27 mouse cellular contexts compared by ENCODE assay signal in genomic region chr2:144301101-144301500, GRCm38 (mm10). TPM values are rescaled to one million over a fixed set of nuclear protein-coding genes. Genes with fewer than 3 reads are reported as not detected.
DNase-seq lines count a peak whose midpoint lies in the region; ATAC-seq lines count a peak whose summit lies in the region.
"Had no signal": no experiment of that assay in that cellular context is flagged by ENCODE, and none has a peak within 500 bp of the region (broad histone marks: within the 10 kb centered on the region; RNA-seq: fewer than 3 reads in every experiment).

No protein-coding gene starts in this region.

- H3K9ac ChIP-seq in intestine, embryonic 16.5 days (ENCODE audit: low read depth, low read length): no peak overlapping the region
- no peak overlapping the region for H3K9ac ChIP-seq in intestine, embryonic 15.5 days
- H3K9ac ChIP-seq: embryonic facial prominence, embryonic 15.5 days; forebrain, embryonic 12.5 days; forebrain, postnatal 0 days; limb, embryonic 15.5 days; liver, embryonic 14.5 days; midbrain, embryonic 13.5 days; neural tube, embryonic 13.5 days had no signal

- WGBS in intestine, embryonic 16.5 days: 94% methylated on average over 11 of the region's 11 CpGs
- WGBS in intestine, embryonic 15.5 days: 94% methylated on average over 11 of the region's 11 CpGs

- ATAC-seq in intestine, embryonic 16.5 days: peak; percentile 6; the same call in 1 of the 2 replicates
- ATAC-seq in intestine, embryonic 15.5 days: no peak
- ATAC-seq in common myeloid progenitor, adult 5-6 weeks (replicated peaks; ENCODE audit: low read depth, poor library complexity, severe bottlenecking): peak; percentile 15
- ATAC-seq in megakaryocyte progenitor cell, adult 5-6 weeks (replicated peaks; ENCODE audit: poor library complexity): peak; percentile 24; the same call in 1 of the 2 replicates
- ATAC-seq: forebrain, postnatal 0 days; hindbrain, embryonic 16.5 days; midbrain, embryonic 13.5 days had no signal

- no peaks in the 10 kb centered on the region for H3K27me3 ChIP-seq in intestine, embryonic 16.5 days (replicated peaks; ENCODE audit: control insufficient read depth, insufficient read depth, low read length)
- H3K27me3 ChIP-seq in intestine, embryonic 15.5 days (replicated peaks): no peaks in the 10 kb centered on the region
- H3K27me3 ChIP-seq: embryonic facial prominence, embryonic 15.5 days; forebrain, embryonic 12.5 days; limb, embryonic 15.5 days; midbrain, embryonic 13.5 days; neural tube, embryonic 13.5 days had no signal

- intact Hi-C loops in heart, postnatal 25 days (cut with DNase I): no loop called here

- H3K4me3 ChIP-seq in intestine, embryonic 16.5 days (ENCODE audit: low read length): no peak overlapping the region
- no peak overlapping the region for H3K4me3 ChIP-seq in intestine, embryonic 15.5 days (replicated peaks)
- H3K4me3 ChIP-seq: embryonic facial prominence, embryonic 10.5 days; embryonic facial prominence, embryonic 15.5 days; forebrain, embryonic 12.5 days; limb, embryonic 10.5 days; limb, embryonic 15.5 days; midbrain, embryonic 13.5 days; neural tube, embryonic 13.5 days had no signal

- H3K4me2 ChIP-seq in intestine, embryonic 16.5 days (ENCODE audit: low read depth, low read length): no peak overlapping the region
- no peak overlapping the region for H3K4me2 ChIP-seq in intestine, embryonic 15.5 days (replicated peaks)
- H3K4me2 ChIP-seq: embryonic facial prominence, embryonic 15.5 days; forebrain, embryonic 12.5 days; limb, embryonic 15.5 days; midbrain, embryonic 13.5 days; neural tube, embryonic 13.5 days had no signal

- no peaks in the 10 kb centered on the region for H3K36me3 ChIP-seq in intestine, embryonic 16.5 days (ENCODE audit: control insufficient read depth, insufficient read depth, low read length)
- no peaks in the 10 kb centered on the region for H3K36me3 ChIP-seq in intestine, embryonic 15.5 days
- H3K36me3 ChIP-seq: embryonic facial prominence, embryonic 10.5 days; embryonic facial prominence, embryonic 15.5 days; forebrain, embryonic 12.5 days; limb, embryonic 10.5 days; limb, embryonic 15.5 days; midbrain, embryonic 13.5 days; neural tube, embryonic 13.5 days had no signal

- H3K9me3 ChIP-seq in intestine, embryonic 16.5 days (ENCODE audit: control insufficient read depth, low read length): no peaks in the 10 kb centered on the region
- H3K9me3 ChIP-seq in intestine, embryonic 15.5 days: no peaks in the 10 kb centered on the region
- H3K9me3 ChIP-seq: embryonic facial prominence, embryonic 10.5 days; embryonic facial prominence, embryonic 15.5 days; forebrain, embryonic 12.5 days; limb, embryonic 10.5 days; limb, embryonic 15.5 days; midbrain, embryonic 13.5 days; neural tube, embryonic 13.5 days had no signal

- H3K4me1 ChIP-seq in intestine, embryonic 16.5 days (ENCODE audit: control insufficient read depth, insufficient read depth, low read length): 0 out of 2 replicates have a peak, but pooled peaks cover 4% of the 10 kb centered on the region
- H3K4me1 ChIP-seq in intestine, embryonic 15.5 days (replicated peaks): no peaks in the 10 kb centered on the region
- H3K4me1 ChIP-seq: embryonic facial prominence, embryonic 15.5 days; forebrain, embryonic 12.5 days; midbrain, embryonic 13.5 days; neural tube, embryonic 13.5 days had no signal

- DNase-seq in 3T3-L1 (ENCODE audit: low read depth, low spot score): peak; percentile 51
- DNase-seq in heart, postnatal 25 days (ENCODE audit: low spot score): no peak
- no peak for DNase-seq in spleen, adult 18-20 months
- DNase-seq: adrenal gland, postnatal 25 days; cerebellum, adult 2 months; cerebellum, postnatal 14 days; forebrain, postnatal 0 days; gastrocnemius, postnatal 10 days; heart, postnatal 4 days; kidney, adult 9 months; kidney, postnatal 10 days; layer of hippocampus, adult 9-11 months; right cerebral cortex, postnatal 4 days had no signal

- H3K27ac ChIP-seq in intestine, embryonic 16.5 days (ENCODE audit: low read length): no peak overlapping the region; the same call in 1 of the 2 replicates
- H3K27ac ChIP-seq in intestine, embryonic 15.5 days: no peak overlapping the region
- H3K27ac ChIP-seq: embryonic facial prominence, embryonic 10.5 days; embryonic facial prominence, embryonic 15.5 days; forebrain, embryonic 12.5 days; limb, embryonic 10.5 days; limb, embryonic 15.5 days; liver, embryonic 14.5 days; midbrain, embryonic 13.5 days; neural tube, embryonic 13.5 days had no signal

RNA-seq across cellular contexts. Expression of gene Snx5, which starts 30.4 kb away (rescaled TPM):
- polyA plus RNA-seq in intestine, embryonic 16.5 days (2015; fragmentation: Nextera tagmentation; extraction: Ambion mirVana): 147 and 149 TPM in 2 replicates
- polyA plus RNA-seq in intestine, embryonic 15.5 days (2015; fragmentation: Nextera tagmentation; extraction: Ambion mirVana): 131 and 140 TPM in 2 replicates
- total RNA-seq in common myeloid progenitor, adult 5-6 weeks (2017): 280 and 311 TPM in 2 replicates
- total RNA-seq in megakaryocyte progenitor cell, adult 5-6 weeks (2015): 269 and 285 TPM in 2 replicates
- total RNA-seq in megakaryocyte progenitor cell, adult 5-6 weeks (2017): 297 and 304 TPM in 2 replicates
- total RNA-seq in heart, postnatal 25 days (2021): 10 to 100 TPM; 47.7 to 48.8 TPM

RNA-seq across cellular contexts. Expression of gene Mgme1, which starts 30.6 kb away (rescaled TPM):
- polyA plus RNA-seq in intestine, embryonic 16.5 days (2015; fragmentation: Nextera tagmentation; extraction: Ambion mirVana): 22.8 and 23.9 TPM in 2 replicates
- 22.7 and 23.3 TPM in 2 replicates for polyA plus RNA-seq in intestine, embryonic 15.5 days (2015; fragmentation: Nextera tagmentation; extraction: Ambion mirVana)
- 29.3 and 30.4 TPM in 2 replicates for total RNA-seq in common myeloid progenitor, adult 5-6 weeks (2017)
- 16.5 and 17.7 TPM in 2 replicates for total RNA-seq in megakaryocyte progenitor cell, adult 5-6 weeks (2015)
- total RNA-seq in megakaryocyte progenitor cell, adult 5-6 weeks (2017): 30.2 and 31.0 TPM in 2 replicates
- total RNA-seq in heart, postnatal 25 days (2021): 10 to 100 TPM; 12.3 to 12.4 TPM

RNA-seq across cellular contexts. Expression of gene Ovol2, which starts 30.8 kb away (rescaled TPM):
- 1.2 TPM in 2 replicates for polyA plus RNA-seq in intestine, embryonic 16.5 days (2015; fragmentation: Nextera tagmentation; extraction: Ambion mirVana)
- 1.1 and 1.9 TPM in 2 replicates for polyA plus RNA-seq in intestine, embryonic 15.5 days (2015; fragmentation: Nextera tagmentation; extraction: Ambion mirVana)
- not detected in 2 replicates for total RNA-seq in common myeloid progenitor, adult 5-6 weeks (2017)
- not detected in 2 replicates for total RNA-seq in megakaryocyte progenitor cell, adult 5-6 weeks (2015)
- not detected in 2 replicates for total RNA-seq in megakaryocyte progenitor cell, adult 5-6 weeks (2017)
- total RNA-seq in heart, postnatal 25 days (2021): not detected
- total RNA-seq: adrenal gland, postnatal 25 days; forebrain, postnatal 0 days; gastrocnemius, postnatal 10 days; heart, postnatal 4 days; MEL had no signal
- polyA plus RNA-seq: cerebellum, adult 2 months; hindbrain, embryonic 16.5 days; midbrain, embryonic 13.5 days had no signal
